Mouse (Mus musculus): ENCODE results near the gene Brd9.

Gene Brd9

GRCm38 (mm10) chr13:73937321-73938176 is at the start of gene Brd9, which contains the start of gene Trip13:
Brd9 (plus strand) TSS chr13:73937811.
Trip13 (minus strand) TSS chr13:73937784.
- in situ Hi-C loops (cut with MboI, MseI) = no loop called here

- in situ Hi-C loops (cut with MboI, MseI) = no loop called here
Measured at GRCm38 (mm10) chr13:73892493-73893178, 45.0 kb upstream of the Brd9 start.

GRCm38 (mm10) chr13:73897561-73897960 is 40.0 kb upstream of the Brd9 start:
- in situ Hi-C loops (cut with MboI, MseI) = no loop called here

- in situ Hi-C loops (cut with MboI, MseI) = loop anchor here (5.0 kb wide), 1 partner anchor 185 kb away; no protein-coding TSS in a partner anchor
Measured at GRCm38 (mm10) chr13:73907136-73907535, 30.5 kb upstream of the Brd9 start.

GRCm38 (mm10) chr13:73907683-73908412 is 29.8 kb upstream of the Brd9 start:
- in situ Hi-C loops (cut with MboI, MseI) = loop anchor here (5.0 kb wide), 1 partner anchor 186 kb away; no protein-coding TSS in a partner anchor

- in situ Hi-C loops (cut with MboI, MseI) = no loop called here
Measured at GRCm38 (mm10) chr13:73913066-73913465, 24.5 kb upstream of the Brd9 start.

GRCm38 (mm10) chr13:73932201-73932600 is 5.4 kb upstream of the Brd9 start:
- in situ Hi-C loops (cut with MboI, MseI) = no loop called here

GRCm38 (mm10) chr13:73936938-73937320 is 682 bp upstream of the Brd9 start:
- in situ Hi-C loops (cut with MboI, MseI) = no loop called here

GRCm38 (mm10) chr13:73938177-73938560 is 558 bp downstream of the Brd9 start:
- in situ Hi-C loops (cut with MboI, MseI) = no loop called here

GRCm38 (mm10) chr13:73939101-73939500 is 1.5 kb downstream of the Brd9 start:
- in situ Hi-C loops (cut with MboI, MseI) = no loop called here

- in situ Hi-C loops (cut with MboI, MseI) = no loop called here
Measured at GRCm38 (mm10) chr13:73944606-73945005, 7.0 kb downstream of the Brd9 start.

- in situ Hi-C loops (cut with MboI, MseI) = no loop called here
Measured at GRCm38 (mm10) chr13:73953551-73954130, 16.0 kb downstream of the Brd9 start.

GRCm38 (mm10) chr13:73954666-73955065 is 17.1 kb downstream of the Brd9 start:
- in situ Hi-C loops (cut with MboI, MseI) = no loop called here

- in situ Hi-C loops (cut with MboI, MseI) = no loop called here
Measured at GRCm38 (mm10) chr13:73955531-73955930, 17.9 kb downstream of the Brd9 start.

- in situ Hi-C loops (cut with MboI, MseI) = no loop called here
Measured at GRCm38 (mm10) chr13:73960117-73960652, 22.6 kb downstream of the Brd9 start.

- in situ Hi-C loops (cut with MboI, MseI) = no loop called here
Measured at GRCm38 (mm10) chr13:73961177-73961576, 23.6 kb downstream of the Brd9 start.

GRCm38 (mm10) chr13:73963551-73963950 is 25.9 kb downstream of the Brd9 start, which contains the start of gene Zdhhc11:
Zdhhc11 (plus strand) TSS chr13:73963851.
- in situ Hi-C loops (cut with MboI, MseI) = no loop called here

GRCm38 (mm10) chr13:73970545-73971448 is 33.2 kb downstream of the Brd9 start:
- in situ Hi-C loops (cut with MboI, MseI) = loop anchor here (5.0 kb wide), 1 partner anchor 57 kb away; no protein-coding TSS in a partner anchor

GRCm38 (mm10) chr13:73974523-73974922 is 36.9 kb downstream of the Brd9 start:
- in situ Hi-C loops (cut with MboI, MseI) = loop anchor here (5.0 kb wide), 1 partner anchor 53 kb away; no protein-coding TSS in a partner anchor

- in situ Hi-C loops (cut with MboI, MseI) = no loop called here
Measured at GRCm38 (mm10) chr13:73976935-73977334, 39.3 kb downstream of the Brd9 start.
